Comparison of ENCODE assay signal across 20 mouse cellular contexts in genomic region chr9:96646668-96647295, GRCm38 (mm10). TPM values are rescaled to one million over a fixed set of nuclear protein-coding genes. Genes with fewer than 3 reads are reported as not detected.
DNase-seq lines count a peak whose midpoint lies in the region; ATAC-seq and TF ChIP-seq lines count a peak whose summit lies in the region.
"Had no signal": no experiment of that assay in that cellular context is flagged by ENCODE, and none has a peak within 500 bp of the region (broad histone marks: within the 10 kb centered on the region; RNA-seq: fewer than 3 reads in every experiment).

No protein-coding gene starts in this region.

- H3K4me3 ChIP-seq in heart, embryonic 10.5 days: no peak overlapping the region
- no peak overlapping the region for H3K4me3 ChIP-seq in heart, embryonic 12.5 days
- no peak overlapping the region for H3K4me3 ChIP-seq in liver, embryonic 14.5 days (ENCODE audit: insufficient read depth in 1 of 2, low read depth in 2 of 2, low read length in 2 of 2)
- no peak overlapping the region for H3K4me3 ChIP-seq in liver, embryonic 12.5 days
- H3K4me3 ChIP-seq in stomach, postnatal 0 days (ENCODE audit: low read depth, low read length): no peak overlapping the region
- no peak overlapping the region for H3K4me3 ChIP-seq in midbrain, embryonic 10.5 days
- H3K4me3 ChIP-seq: embryonic facial prominence, embryonic 13.5 days; erythroblast, embryonic 14.5 days; forebrain, embryonic 12.5 days; hindbrain, embryonic 13.5 days; left cerebral cortex, adult 2 months; midbrain, embryonic 12.5 days had no signal

- ATAC-seq in heart, embryonic 12.5 days (ENCODE audit: insufficient number of reproducible peaks, low FRiP score): no peak
- no peak for ATAC-seq in liver, embryonic 14.5 days (ENCODE audit: insufficient read depth)
- no peak for ATAC-seq in liver, embryonic 12.5 days
- ATAC-seq in CD4-positive, CD25-positive, alpha-beta regulatory T cell, adult 4 months: peak; percentile 78
- no peak for ATAC-seq in stomach, postnatal 0 days (ENCODE audit: low FRiP score, low TSS enrichment)

- no peak overlapping the region for H3K4me2 ChIP-seq in heart, embryonic 12.5 days
- H3K4me2 ChIP-seq in liver, embryonic 14.5 days (ENCODE audit: low read depth): no peak overlapping the region
- H3K4me2 ChIP-seq in liver, embryonic 12.5 days: no peak overlapping the region
- no peak overlapping the region for H3K4me2 ChIP-seq in stomach, postnatal 0 days (replicated peaks; ENCODE audit: low read depth)
- H3K4me2 ChIP-seq: embryonic facial prominence, embryonic 13.5 days; forebrain, embryonic 12.5 days; heart, embryonic 11.5 days; hindbrain, embryonic 13.5 days; midbrain, embryonic 12.5 days had no signal

- no peak overlapping the region for H3K27ac ChIP-seq in heart, embryonic 10.5 days
- no peak overlapping the region for H3K27ac ChIP-seq in heart, embryonic 12.5 days (ENCODE audit: poor library complexity, severe bottlenecking)
- H3K27ac ChIP-seq in liver, embryonic 14.5 days: no peak overlapping the region
- H3K27ac ChIP-seq in liver, embryonic 12.5 days: no peak overlapping the region
- no peak overlapping the region for H3K27ac ChIP-seq in stomach, postnatal 0 days (replicated peaks)
- H3K27ac ChIP-seq in midbrain, embryonic 10.5 days (replicated peaks): no peak overlapping the region
- H3K27ac ChIP-seq: embryonic facial prominence, embryonic 13.5 days; forebrain, embryonic 12.5 days; hindbrain, embryonic 13.5 days; left cerebral cortex, adult 2 months; midbrain, embryonic 12.5 days had no signal

- 57% methylated on average over 2 of the region's 2 CpGs for WGBS in heart, embryonic 10.5 days
- WGBS in heart, embryonic 12.5 days: 45% methylated on average over 2 of the region's 2 CpGs
- 35% methylated on average over 2 of the region's 2 CpGs for WGBS in liver, embryonic 14.5 days (ENCODE audit: insufficient replicate concordance)
- WGBS in liver, embryonic 12.5 days (ENCODE audit: insufficient replicate concordance): 45% methylated on average over 2 of the region's 2 CpGs
- WGBS in stomach, postnatal 0 days: 64% methylated on average over 2 of the region's 2 CpGs
- WGBS in midbrain, embryonic 10.5 days: 84% methylated on average over 2 of the region's 2 CpGs

- TF ChIP-seq CTCF in liver, embryonic 14.5 days (IDR thresholded peaks at IDR 0.05; ENCODE audit: low read depth): peak; percentile 12; the same call in 1 of the 2 replicates
- TF ChIP-seq CTCF in stomach, postnatal 0 days (IDR thresholded peaks at IDR 0.05; ENCODE audit: low read depth): 0 out of 2 replicates have a peak, but pooled peaks have one; percentile 11

- no peaks in the 10 kb centered on the region for H3K9me3 ChIP-seq in heart, embryonic 10.5 days
- no peaks in the 10 kb centered on the region; the same call in 1 of the 2 replicates for H3K9me3 ChIP-seq in heart, embryonic 12.5 days (replicated peaks)
- no peaks in the 10 kb centered on the region for H3K9me3 ChIP-seq in liver, embryonic 14.5 days (ENCODE audit: control insufficient read depth, low read length)
- H3K9me3 ChIP-seq in liver, embryonic 12.5 days (replicated peaks): no peaks in the 10 kb centered on the region
- H3K9me3 ChIP-seq in stomach, postnatal 0 days (ENCODE audit: control insufficient read depth, low read length): no peaks in the 10 kb centered on the region
- H3K9me3 ChIP-seq in midbrain, embryonic 10.5 days (replicated peaks): 0 out of 2 replicates have a peak, but pooled peaks cover 6% of the 10 kb centered on the region
- H3K9me3 ChIP-seq: embryonic facial prominence, embryonic 13.5 days; forebrain, embryonic 12.5 days; hindbrain, embryonic 13.5 days; midbrain, embryonic 12.5 days had no signal

- no peaks in the 10 kb centered on the region for H3K36me3 ChIP-seq in heart, embryonic 10.5 days
- H3K36me3 ChIP-seq in heart, embryonic 12.5 days: no peaks in the 10 kb centered on the region
- no peaks in the 10 kb centered on the region for H3K36me3 ChIP-seq in liver, embryonic 14.5 days (replicated peaks; ENCODE audit: control insufficient read depth, insufficient read depth, low read depth)
- H3K36me3 ChIP-seq in liver, embryonic 12.5 days: no peaks in the 10 kb centered on the region
- no peaks in the 10 kb centered on the region for H3K36me3 ChIP-seq in stomach, postnatal 0 days (ENCODE audit: control insufficient read depth, insufficient read depth, low read length)
- H3K36me3 ChIP-seq in midbrain, embryonic 10.5 days: no peaks in the 10 kb centered on the region
- H3K36me3 ChIP-seq: embryonic facial prominence, embryonic 13.5 days; forebrain, embryonic 12.5 days; hindbrain, embryonic 13.5 days; midbrain, embryonic 12.5 days had no signal

- peak; percentile 52 for DNase-seq in heart, embryonic 10.5 days (ENCODE audit: low spot score)
- DNase-seq in liver, embryonic 14.5 days (ENCODE audit: low read depth in 3 of 3, low spot score in 3 of 3): no peak
- no peak for DNase-seq in stomach, postnatal 0 days (ENCODE audit: low spot score)
- no peak for DNase-seq in midbrain, embryonic 10.5 days (ENCODE audit: low spot score)
- DNase-seq: cerebellum, adult 18-20 months; cerebellum, postnatal 36 days; embryo, embryonic 11 days; kidney, adult 9 months; lung, postnatal 14 days; thymus, adult 2 months had no signal

- H3K27me3 ChIP-seq in heart, embryonic 10.5 days (ENCODE audit: insufficient read depth, poor library complexity, severe bottlenecking): no peaks in the 10 kb centered on the region
- no peaks in the 10 kb centered on the region for H3K27me3 ChIP-seq in heart, embryonic 12.5 days (replicated peaks)
- no peaks in the 10 kb centered on the region for H3K27me3 ChIP-seq in liver, embryonic 14.5 days (ENCODE audit: control insufficient read depth, insufficient read depth, low read length)
- H3K27me3 ChIP-seq in liver, embryonic 12.5 days (replicated peaks): peaks cover 10% of the 10 kb centered on the region; the same call in 1 of the 2 replicates
- no peaks in the 10 kb centered on the region for H3K27me3 ChIP-seq in stomach, postnatal 0 days (ENCODE audit: control insufficient read depth, insufficient read depth, low read length)
- no peaks in the 10 kb centered on the region for H3K27me3 ChIP-seq in midbrain, embryonic 10.5 days (ENCODE audit: low read depth, poor library complexity, severe bottlenecking)
- H3K27me3 ChIP-seq: embryonic facial prominence, embryonic 13.5 days; forebrain, embryonic 12.5 days had no signal

- no peak for TF ChIP-seq EP300 in liver, embryonic 14.5 days (IDR thresholded peaks at IDR 0.05; ENCODE audit: low read depth)
- no peak for TF ChIP-seq EP300 in stomach, postnatal 0 days (optimal IDR thresholded peaks at IDR 0.05)

- H3K4me1 ChIP-seq in heart, embryonic 10.5 days: no peaks in the 10 kb centered on the region
- no peaks in the 10 kb centered on the region for H3K4me1 ChIP-seq in heart, embryonic 12.5 days (replicated peaks)
- no peaks in the 10 kb centered on the region for H3K4me1 ChIP-seq in liver, embryonic 14.5 days (replicated peaks; ENCODE audit: control insufficient read depth in 2 of 2, insufficient read depth in 2 of 2, low read length in 1 of 2)
- no peaks in the 10 kb centered on the region for H3K4me1 ChIP-seq in liver, embryonic 12.5 days
- H3K4me1 ChIP-seq in stomach, postnatal 0 days (replicated peaks; ENCODE audit: control insufficient read depth, insufficient read depth): no peaks in the 10 kb centered on the region
- no peaks in the 10 kb centered on the region for H3K4me1 ChIP-seq in midbrain, embryonic 10.5 days
- H3K4me1 ChIP-seq: embryonic facial prominence, embryonic 13.5 days; forebrain, embryonic 12.5 days; hindbrain, embryonic 13.5 days; midbrain, embryonic 12.5 days had no signal

- H3K9ac ChIP-seq in heart, embryonic 12.5 days: no peak overlapping the region
- H3K9ac ChIP-seq in liver, embryonic 14.5 days (replicated peaks): no peak overlapping the region
- H3K9ac ChIP-seq in liver, embryonic 12.5 days: no peak overlapping the region
- no peak overlapping the region for H3K9ac ChIP-seq in stomach, postnatal 0 days (ENCODE audit: low read length)
- H3K9ac ChIP-seq: embryonic facial prominence, embryonic 13.5 days; forebrain, embryonic 12.5 days; hindbrain, embryonic 13.5 days; midbrain, embryonic 12.5 days had no signal

RNA-seq across cellular contexts. Expression of gene Rasa2, which starts 15.4 kb away (rescaled TPM):
- 14.2 and 15.8 TPM in 2 replicates for polyA plus RNA-seq in heart, embryonic 10.5 days (2016; fragmentation: Nextera tagmentation; extraction: Ambion mirVana)
- 16.1 and 17.6 TPM in 2 replicates for polyA plus RNA-seq in heart, embryonic 12.5 days (2016; fragmentation: Nextera tagmentation; extraction: Ambion mirVana)
- polyA plus RNA-seq in liver, embryonic 14.5 days (2012; rRNA removed): 0.63 and 0.84 TPM in 2 replicates
- 1.3 and 2.3 TPM in 2 replicates for polyA plus RNA-seq in liver, embryonic 14.5 days (2014; fragmentation: Nextera tagmentation; extraction: Ambion mirVana)
- polyA plus RNA-seq in liver, embryonic 12.5 days (2016; fragmentation: Nextera tagmentation; extraction: Ambion mirVana): 4.3 and 4.9 TPM in 2 replicates
- polyA plus RNA-seq in CD4-positive, CD25-positive, alpha-beta regulatory T cell, adult 4 months (2017; shearing (Covaris generic)): 10 to 100 TPM; 31.2 to 43.3 TPM
- polyA plus RNA-seq in stomach, postnatal 0 days (2015; fragmentation: Nextera tagmentation; extraction: Ambion mirVana): 12.2 and 12.5 TPM in 2 replicates
- 12.8 and 13.3 TPM in 2 replicates for polyA plus RNA-seq in midbrain, embryonic 10.5 days (2016; fragmentation: Nextera tagmentation; extraction: Ambion mirVana)
- polyA plus RNA-seq: erythroblast, embryonic 14.5 days had no signal
